Mouse (Mus musculus) bone marrow, adult 2 months (tissue): ENCODE results near the gene Ctbp2.

ENCODE experiments used
- CTCF ChIP-seq: fragments of 200-500 bp; IDR thresholded peaks from 2 replicates; pipeline ENCODE4 v1.5.1; 2011; ENCODE audit warnings: low read length, control low read depth; ENCODE audit not compliant: control insufficient read depth, insufficient read depth
- POLR2A ChIP-seq: fragments of 200-500 bp; IDR thresholded peaks from 2 replicates; pipeline ENCODE4 v1.6.1; 2011; ENCODE audit warnings: low read depth, mild to moderate bottlenecking, control low read depth, low read length, borderline replicate concordance; ENCODE audit not compliant: control insufficient read depth

- TF ChIP-seq POLR2A (no peak), CTCF (no peak)
Measured at GRCm38 (mm10) chr7:132939118-132939517, 185.0 kb downstream of the Ctbp2 start.
